Mouse (Mus musculus) limb, embryonic 11.5 days (tissue): ENCODE results near the gene Tomm34. TPM values are rescaled to one million over a fixed set of nuclear protein-coding genes. Genes with fewer than 3 reads are reported as not detected.
"Not testable (repeated sequence)": the region's sequence is repeated elsewhere in the genome, so short reads cannot be mapped to it uniquely, and the experiment has no call there.

ENCODE experiments used
- ATAC-seq: fragments of 200-750 bp; cut with Nextera tagmentation; 2 replicates; pipeline ENCODE4 v1.8.0; 2017; ENCODE audit warnings: low read depth; ENCODE audit not compliant: insufficient number of reproducible peaks, low FRiP score, low TSS enrichment
- DNase-seq: peaks from one replicate; pipeline ENCODE4 v3.0.0-alpha.2; 2015; ENCODE audit warnings: low spot score
- H3K27ac ChIP-seq: fragments of 300-500 bp; sonication (generic); replicated peaks from 2 replicates; pipeline ENCODE4 v1.5.1; 2014; ENCODE audit warnings: low read depth, mild to moderate bottlenecking, low read length
- H3K27me3 ChIP-seq: fragments of 300-500 bp; sonication (generic); 2 replicates; pipeline ENCODE4 v1.6.1; 2014; ENCODE audit warnings: mild to moderate bottlenecking, low read length, mixed read lengths; ENCODE audit not compliant: control insufficient read depth, insufficient read depth
- H3K36me3 ChIP-seq: fragments of 300-500 bp; sonication (generic); 2 replicates; pipeline ENCODE4 v1.6.1; 2014; ENCODE audit warnings: mild to moderate bottlenecking, low read length, moderate library complexity, mixed read lengths; ENCODE audit not compliant: control insufficient read depth, insufficient read depth
- H3K4me1 ChIP-seq: fragments of 300-500 bp; sonication (generic); 2 replicates; pipeline ENCODE4 v1.6.1; 2014; ENCODE audit warnings: low read length, mixed read lengths; ENCODE audit not compliant: control insufficient read depth, insufficient read depth
- H3K4me2 ChIP-seq: fragments of 300-500 bp; sonication (generic); 2 replicates; pipeline ENCODE4 v1.6.1; 2014; ENCODE audit warnings: low read depth, mild to moderate bottlenecking, moderate library complexity; ENCODE audit not compliant: severe bottlenecking
- H3K4me3 ChIP-seq: fragments of 300-500 bp; sonication (generic); 2 replicates; pipeline ENCODE4 v1.5.1; 2014; ENCODE audit warnings: low read depth, low read length
- H3K9ac ChIP-seq: fragments of 300-500 bp; sonication (generic); 2 replicates; pipeline ENCODE4 v1.6.1; 2014; ENCODE audit warnings: mild to moderate bottlenecking, low read length
- H3K9me3 ChIP-seq: fragments of 300-500 bp; sonication (generic); 2 replicates; pipeline ENCODE4 v1.6.1; 2016; ENCODE audit warnings: low read length; ENCODE audit not compliant: control insufficient read depth
- WGBS: fragments of 180-500 bp; shearing (Covaris S2); extraction: QIAGEN DNeasy Blood & Tissue Kit; methylation state at CpG from one replicate; pipeline ENCODE4 v1.1.7; 2014; 5-methylcytosine and 5-hydroxymethylcytosine counted together
- polyA plus RNA-seq: library from polyadenylated mRNA; unstranded; fragments of >200 nt; fragmentation: Nextera tagmentation; extraction: Ambion mirVana; gene quantifications from 2 replicates; pipeline ENCODE4 v1.2.1, GENCODE M21; 2014

Gene Tomm34
- polyA plus RNA-seq, 1 experiment from 2014 or later = 66.9 TPM

GRCm38 (mm10) chr2:164073120-164073519, 2.2 kb upstream of the Tomm34 start:
- Histone ChIP-seq H3K4me2 (no peak overlapping the region), H3K9me3 (no peaks in the 10 kb centered on the region), H3K4me3 (no peak overlapping the region), H3K9ac (no peak overlapping the region), H3K27ac (no peak overlapping the region), H3K36me3 (no peaks in the 10 kb centered on the region), H3K4me1 (peaks cover 17% of the 10 kb centered on the region; the same call in 1 of the 2 replicates), H3K27me3 (no peaks in the 10 kb centered on the region)
- ATAC-seq = no peak
- no peak for DNase-seq
- WGBS = 80% methylated on average over 7 of the region's 7 CpGs

DNA sequence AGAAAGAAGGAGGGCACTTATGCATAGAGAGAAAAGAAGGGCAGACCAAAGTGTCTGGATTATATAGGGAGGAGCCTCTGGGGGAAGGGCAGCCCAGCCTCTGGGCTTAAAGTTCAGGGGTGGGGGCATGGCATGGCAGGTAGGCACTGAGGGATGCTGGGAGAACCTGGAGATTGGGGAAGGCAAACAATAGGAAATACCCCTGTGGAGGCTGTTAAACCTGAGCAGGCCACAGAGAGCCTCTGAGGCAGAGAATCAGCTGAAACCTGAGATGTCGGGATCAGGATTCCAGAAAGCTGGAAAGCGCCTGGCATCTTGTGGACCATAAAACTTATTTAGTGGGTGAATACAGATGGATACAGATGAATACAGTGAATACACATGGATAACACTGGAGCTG, 1.1 kb upstream of the Tomm34 start:
- Histone ChIP-seq H3K4me3 (no peak overlapping the region), H3K9me3 (no peaks in the 10 kb centered on the region), H3K27me3 (no peaks in the 10 kb centered on the region), H3K27ac (no peak overlapping the region; the same call in 1 of the 2 replicates), H3K4me1 (peaks cover 17% of the 10 kb centered on the region; the same call in 1 of the 2 replicates), H3K36me3 (no peaks in the 10 kb centered on the region), H3K9ac (no peak overlapping the region), H3K4me2 (no peak overlapping the region)
- WGBS = 57% methylated on average over 2 of the region's 2 CpGs
- peak; percentile 41 for DNase-seq
- no peak for ATAC-seq

GRCm38 (mm10) chr2:164071437-164071820, 460 bp upstream of the Tomm34 start:
- H3K27me3 ChIP-seq, H3K4me3 ChIP-seq, H3K9ac ChIP-seq, H3K36me3 ChIP-seq, H3K9me3 ChIP-seq, H3K4me2 ChIP-seq, H3K27ac ChIP-seq, DNase-seq: not testable (repeated sequence)
- 0 out of 2 replicates have a peak, but pooled peaks have one; percentile 5 for ATAC-seq
- 75% methylated on average over 11 of the region's 11 CpGs for WGBS
- H3K4me1 ChIP-seq = peaks cover 17% of the 10 kb centered on the region; the same call in 1 of the 2 replicates

DNA sequence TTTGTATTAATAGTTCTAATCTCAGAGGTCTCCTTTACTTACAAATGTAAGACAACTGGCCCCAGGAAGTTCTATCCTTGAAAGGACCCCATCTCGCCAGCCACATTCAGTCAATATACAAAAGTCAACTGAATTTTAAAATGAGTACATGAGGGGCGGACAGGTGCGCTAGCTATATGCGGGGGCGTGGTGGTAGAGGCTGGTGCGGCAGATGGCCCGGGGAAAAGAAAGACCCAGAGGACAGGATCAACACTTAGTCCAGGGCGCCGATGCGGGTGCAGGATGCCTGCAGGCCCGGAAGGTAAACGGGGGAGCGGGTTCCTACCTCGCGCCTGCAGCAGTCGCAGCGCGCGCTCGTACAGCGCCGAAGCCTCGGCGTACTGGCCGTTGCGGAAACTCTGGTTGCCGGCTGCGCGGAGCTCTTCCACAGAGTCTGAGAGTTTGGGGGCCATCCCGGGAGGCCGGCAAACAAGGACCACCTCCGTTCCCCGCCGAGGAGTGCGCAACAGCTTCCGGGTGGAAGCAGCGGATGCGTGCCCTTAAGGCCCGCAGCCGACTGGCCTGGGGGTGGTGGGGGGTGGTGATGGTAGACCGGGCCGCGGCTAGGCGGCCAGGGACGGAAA, 716 bp downstream of the Tomm34 start, which contains the start of gene Stk4:
Gene Stk4 (plus strand): TSS at position 181 of the 623 bp plus-strand sequence.
- ATAC-seq (no peak), DNase-seq (peak; percentile 59)

GRCm38 (mm10) chr2:164059634-164060235, 11.2 kb downstream of the Tomm34 start:
- H3K36me3 ChIP-seq = peaks cover 21% of the 10 kb centered on the region; the same call in 1 of the 2 replicates
- H3K27me3 ChIP-seq = no peaks in the 10 kb centered on the region
- WGBS = 88% methylated on average over 8 of the region's 8 CpGs
- ATAC-seq = no peak
- H3K9me3 ChIP-seq = no peaks in the 10 kb centered on the region
- no peaks in the 10 kb centered on the region for H3K4me1 ChIP-seq
- no peak overlapping the region for H3K27ac ChIP-seq
- H3K4me3 ChIP-seq = no peak overlapping the region
- no peak for DNase-seq
- no peak overlapping the region for H3K9ac ChIP-seq
- no peak overlapping the region for H3K4me2 ChIP-seq

More for the DNA sequence above, 716 bp downstream of the Tomm34 start, which contains the start of gene Stk4:
- Histone ChIP-seq H3K27me3 (no peaks in the 10 kb centered on the region), H3K4me3 (peak within 1 kb of the TSS; percentile 97), H3K27ac (peak within 1 kb of the TSS; percentile 61; the same call in 1 of the 2 replicates), H3K4me1 (peaks cover 16% of the 10 kb centered on the region; the same call in 1 of the 2 replicates), H3K36me3 (peaks cover 2% of the 10 kb centered on the region; the same call in 1 of the 2 replicates), H3K9ac (peak within 1 kb of the TSS; percentile 79), H3K9me3 (no peaks in the 10 kb centered on the region), H3K4me2 (peak within 1 kb of the TSS; percentile 64)
- WGBS = 0% methylated on average over 45 of the region's 45 CpGs

GRCm38 (mm10) chr2:164054671-164055070, 16.3 kb downstream of the Tomm34 start:
- DNase-seq (no peak), ATAC-seq (no peak)
- no peak overlapping the region; the same call in 1 of the 2 replicates for H3K4me2 ChIP-seq
- H3K36me3 ChIP-seq = peaks cover 12% of the 10 kb centered on the region; the same call in 1 of the 2 replicates
- WGBS = 93% methylated on average over 8 of the region's 8 CpGs
- H3K4me1 ChIP-seq = no peaks in the 10 kb centered on the region
- no peak overlapping the region for H3K27ac ChIP-seq
- no peak overlapping the region for H3K4me3 ChIP-seq
- H3K9ac ChIP-seq = no peak overlapping the region
- no peaks in the 10 kb centered on the region for H3K9me3 ChIP-seq
- no peaks in the 10 kb centered on the region for H3K27me3 ChIP-seq

GRCm38 (mm10) chr2:164053767-164054166, 17.2 kb downstream of the Tomm34 start:
- DNase-seq (no peak), ATAC-seq (no peak)
- H3K27ac ChIP-seq = no peak overlapping the region
- WGBS = 98% methylated on average over 8 of the region's 8 CpGs
- H3K4me3 ChIP-seq = no peak overlapping the region
- no peaks in the 10 kb centered on the region for H3K9me3 ChIP-seq
- H3K4me2 ChIP-seq = no peak overlapping the region
- H3K4me1 ChIP-seq = no peaks in the 10 kb centered on the region
- peaks cover 11% of the 10 kb centered on the region; the same call in 1 of the 2 replicates for H3K36me3 ChIP-seq
- H3K9ac ChIP-seq = no peak overlapping the region
- H3K27me3 ChIP-seq = no peaks in the 10 kb centered on the region

GRCm38 (mm10) chr2:164047197-164047690, 23.7 kb downstream of the Tomm34 start:
- ATAC-seq (peak; percentile 44; the same call in 1 of the 2 replicates), DNase-seq (peak; percentile 57)
- Histone ChIP-seq H3K4me1 (no peaks in the 10 kb centered on the region), H3K27ac (no peak overlapping the region), H3K4me2 (peak overlapping the region; percentile 47), H3K4me3 (peak overlapping the region; percentile 15; the same call in 1 of the 2 replicates), H3K27me3 (no peaks in the 10 kb centered on the region), H3K9ac (no peak overlapping the region; the same call in 1 of the 2 replicates), H3K36me3 (no peaks in the 10 kb centered on the region; the same call in 1 of the 2 replicates), H3K9me3 (no peaks in the 10 kb centered on the region)
- 4% methylated on average over 11 of the region's 16 CpGs for WGBS
